Comparison of ENCODE assay signal across 33 mouse cellular contexts in genomic region chr1:23860944-23861343, GRCm38 (mm10).
"Had no signal": no experiment of that assay in that cellular context is flagged by ENCODE, and none has a peak within 500 bp of the region (broad histone marks: within the 10 kb centered on the region; RNA-seq: fewer than 3 reads in every experiment).

No protein-coding gene starts in this region.

- DNase-seq: heart, postnatal 10 days; heart, postnatal 14 days; heart, postnatal 36 days; heart, postnatal 4 days; kidney, adult 11 months; kidney, adult 18-20 months; kidney, adult 2 months; kidney, adult 8-10 months; kidney, adult 9 months; kidney, postnatal 10 days; kidney, postnatal 14 days; kidney, postnatal 25 days; kidney, postnatal 36 days; kidney, postnatal 4 days; layer of hippocampus, adult 9-11 months; layer of hippocampus, postnatal 36 days had no signal

- H3K4me3 ChIP-seq: heart, embryonic 10.5 days; heart, embryonic 12.5 days; heart, embryonic 13.5 days; heart, embryonic 15.5 days; hindbrain, embryonic 10.5 days; hindbrain, embryonic 12.5 days; hindbrain, embryonic 13.5 days; hindbrain, embryonic 15.5 days; kidney, embryonic 15.5 days; layer of hippocampus, adult 2 months; left cerebral cortex, adult 2 months had no signal

- ATAC-seq: hindbrain, embryonic 16.5 days; hindbrain, postnatal 0 days; inflammation-experienced regulatory T-cells, adult 6 months had no signal

- H3K27me3 ChIP-seq: heart, embryonic 12.5 days; heart, embryonic 13.5 days; heart, embryonic 15.5 days; hindbrain, embryonic 12.5 days; hindbrain, embryonic 13.5 days; hindbrain, embryonic 15.5 days; kidney, embryonic 15.5 days had no signal

- H3K4me1 ChIP-seq: heart, embryonic 10.5 days; heart, embryonic 12.5 days; heart, embryonic 13.5 days; heart, embryonic 15.5 days; hindbrain, embryonic 10.5 days; hindbrain, embryonic 12.5 days; hindbrain, embryonic 13.5 days; hindbrain, embryonic 15.5 days; kidney, embryonic 15.5 days had no signal

- H3K27ac ChIP-seq: heart, embryonic 10.5 days; heart, embryonic 13.5 days; heart, embryonic 15.5 days; hindbrain, embryonic 10.5 days; hindbrain, embryonic 12.5 days; hindbrain, embryonic 13.5 days; hindbrain, embryonic 14.5 days; hindbrain, embryonic 15.5 days; hindbrain, postnatal 0 days; kidney, embryonic 15.5 days; kidney, postnatal 0 days; layer of hippocampus, adult 2 months; left cerebral cortex, adult 2 months had no signal

- H3K9me3 ChIP-seq: heart, embryonic 10.5 days; heart, embryonic 12.5 days; heart, embryonic 13.5 days; heart, embryonic 15.5 days; hindbrain, embryonic 10.5 days; hindbrain, embryonic 12.5 days; hindbrain, embryonic 13.5 days; hindbrain, embryonic 15.5 days; kidney, embryonic 15.5 days had no signal

- H3K9ac ChIP-seq: heart, embryonic 12.5 days; heart, embryonic 13.5 days; heart, embryonic 15.5 days; hindbrain, embryonic 12.5 days; hindbrain, embryonic 13.5 days; hindbrain, embryonic 14.5 days; hindbrain, embryonic 15.5 days; kidney, embryonic 15.5 days had no signal

- H3K4me2 ChIP-seq: heart, embryonic 11.5 days; heart, embryonic 12.5 days; heart, embryonic 13.5 days; heart, embryonic 15.5 days; hindbrain, embryonic 12.5 days; hindbrain, embryonic 13.5 days; hindbrain, embryonic 14.5 days; hindbrain, embryonic 15.5 days; kidney, embryonic 15.5 days had no signal
